Mouse (Mus musculus): Measurements from ENCODE around the gene Tjap1. TPM values are rescaled to one million over a fixed set of nuclear protein-coding genes. Genes with fewer than 3 reads are reported as not detected.

Tjap1 gene
- total RNA-seq, 4 experiments from 2014 or later = 37.5 to 43.9 (median 42.3) TPM

- DNase-seq (ENCODE audit: low spot score in 2 of 2) = no peak
Observed at GRCm38 (mm10) chr17:46283911-46284310, 1.1 kb upstream of the Tjap1 start.

DNA sequence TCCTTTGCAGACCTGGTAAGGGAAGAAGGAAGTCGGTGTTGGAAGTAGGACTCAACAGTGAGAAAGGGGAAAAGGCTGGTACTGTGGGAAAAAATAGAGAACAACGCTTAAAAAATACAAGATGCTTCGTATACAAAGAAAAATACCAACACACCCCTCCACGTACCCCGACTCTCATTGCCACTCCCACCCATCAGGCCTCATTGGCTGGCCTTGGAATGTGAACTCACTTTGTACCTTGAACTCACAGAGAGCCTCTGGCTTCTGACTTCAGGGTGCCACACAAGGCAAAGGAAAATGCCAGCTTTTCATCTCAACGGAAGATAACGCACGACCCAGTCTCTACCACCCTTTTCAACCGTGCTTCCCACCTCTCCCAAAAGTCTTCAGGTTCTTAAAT, 314 bp upstream of the Tjap1 start:
- DNase-seq (ENCODE audit: low spot score in 2 of 2) = no peak

- no peak for DNase-seq (ENCODE audit: low spot score in 2 of 2)
Observed at GRCm38 (mm10) chr17:46278011-46278765, 4.6 kb downstream of the Tjap1 start.

- no peak for DNase-seq (ENCODE audit: low spot score in 2 of 2)
Observed at GRCm38 (mm10) chr17:46277586-46277985, 5.2 kb downstream of the Tjap1 start.

- DNase-seq (ENCODE audit: low spot score in 2 of 2) = no peak
Observed at GRCm38 (mm10) chr17:46275506-46275905, 7.3 kb downstream of the Tjap1 start.

- DNase-seq (ENCODE audit: low spot score in 2 of 2) = no peak
Observed at GRCm38 (mm10) chr17:46275034-46275433, 7.8 kb downstream of the Tjap1 start.

- no peak for DNase-seq (ENCODE audit: low spot score in 2 of 2)
Observed at GRCm38 (mm10) chr17:46274465-46274864, 8.4 kb downstream of the Tjap1 start.

DNA sequence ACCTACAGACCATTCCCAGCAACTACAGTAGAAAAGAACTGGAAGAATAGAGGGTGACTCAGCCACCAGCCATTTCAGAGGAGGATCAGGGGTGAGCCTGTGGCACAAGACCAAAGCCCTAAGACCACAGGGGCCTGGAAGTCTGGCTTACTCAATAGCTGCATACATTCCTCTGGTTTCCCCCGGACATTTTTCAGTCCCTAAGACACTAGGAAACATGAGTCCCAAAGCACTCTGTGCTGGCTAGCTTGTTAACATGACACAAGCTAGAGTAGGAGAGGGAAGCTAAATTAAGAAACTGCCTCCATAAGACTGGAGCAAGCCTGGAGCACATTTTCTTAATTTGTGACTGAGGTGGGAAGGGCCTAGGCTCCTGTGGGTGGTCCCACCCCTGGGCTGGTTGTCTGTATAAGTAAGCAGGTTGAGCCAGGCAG, 9.0 kb downstream of the Tjap1 start:
- peak in 1 of 2 experiments; percentile 61 for DNase-seq (ENCODE audit: low spot score in 2 of 2)

GRCm38 (mm10) chr17:46272675-46273074, 10.2 kb downstream of the Tjap1 start:
- no peak for DNase-seq (ENCODE audit: low spot score in 2 of 2)

GRCm38 (mm10) chr17:46272058-46272457, 10.8 kb downstream of the Tjap1 start:
- peak in 1 of 2 experiments; percentile 56 for DNase-seq (ENCODE audit: low spot score in 2 of 2)

GRCm38 (mm10) chr17:46269771-46270534, 12.9 kb downstream of the Tjap1 start:
- no peak for DNase-seq (ENCODE audit: low spot score in 2 of 2)

DNA sequence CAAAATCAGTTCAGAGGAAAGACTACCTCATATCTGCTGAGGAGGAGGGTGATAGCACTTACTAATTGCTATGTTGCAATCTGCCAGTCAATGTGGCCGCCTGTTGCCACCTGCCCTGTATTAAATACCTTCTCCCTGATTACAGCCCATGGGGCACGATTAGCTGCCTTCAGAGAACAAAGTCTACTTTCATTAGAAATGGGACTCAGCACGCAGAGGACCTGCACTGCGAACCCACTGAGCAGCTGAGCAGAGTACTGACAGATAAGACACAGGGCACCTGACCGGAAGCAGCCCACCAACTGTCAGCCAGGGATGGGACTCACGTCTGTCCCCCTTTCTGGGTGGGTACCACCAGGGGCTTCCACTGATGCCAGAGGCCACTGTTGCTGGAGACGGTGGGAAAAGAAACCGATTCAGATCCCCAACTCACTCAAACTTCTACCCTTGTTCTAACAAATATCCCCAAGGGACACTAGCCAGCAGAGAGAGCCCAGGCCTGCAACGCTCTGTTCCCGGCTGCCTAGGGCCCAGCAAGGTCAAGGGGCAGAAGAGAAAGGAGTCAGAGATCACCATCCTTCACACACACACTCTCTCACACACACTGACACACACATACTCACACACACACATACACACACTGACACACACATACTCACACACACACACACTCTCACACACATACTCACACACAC, 14.7 kb downstream of the Tjap1 start:
- DNase-seq (ENCODE audit: low spot score in 2 of 2) = no peak

DNA sequence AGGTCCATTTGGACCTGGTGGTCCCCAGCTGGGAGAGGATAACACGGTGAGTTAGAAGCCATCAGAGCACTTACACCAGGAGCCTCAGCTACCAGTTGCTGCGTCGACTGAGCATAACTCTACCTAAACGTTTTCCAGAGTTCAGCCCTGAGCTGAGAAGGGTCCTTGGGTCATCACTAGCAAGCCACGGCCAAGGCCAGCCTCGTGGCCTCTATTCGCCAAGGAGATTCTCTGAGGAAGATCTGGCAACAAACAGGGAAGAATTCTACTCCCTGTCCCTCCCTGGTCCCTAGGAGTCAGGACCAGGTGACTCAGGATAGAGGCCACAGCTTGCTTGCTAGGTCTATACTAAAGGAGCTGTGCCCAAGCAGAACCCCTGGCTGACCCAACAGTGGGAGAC, 15.3 kb downstream of the Tjap1 start:
- peak in 1 of 2 experiments; percentile 1 for DNase-seq (ENCODE audit: low spot score in 2 of 2)

DNA sequence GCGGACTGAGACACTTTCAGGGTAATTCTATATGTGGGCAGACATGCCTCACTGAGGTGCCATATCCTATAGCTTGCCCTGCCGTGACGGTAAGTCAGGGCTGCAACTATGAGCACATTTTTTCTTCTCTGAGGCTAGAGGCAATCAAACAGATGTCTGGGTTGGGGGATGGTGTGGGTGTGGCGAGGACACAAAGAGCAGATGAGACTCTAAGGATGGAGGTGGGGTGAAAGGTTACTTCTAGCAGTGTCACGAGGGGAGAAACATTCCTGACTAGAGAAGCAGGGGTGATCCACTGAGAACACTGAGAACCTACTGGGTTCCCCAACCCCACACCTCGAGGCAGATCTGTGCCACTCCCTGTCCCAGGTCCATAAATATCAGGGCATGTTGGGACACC, 15.8 kb downstream of the Tjap1 start:
- no peak for DNase-seq (ENCODE audit: low spot score in 2 of 2)

GRCm38 (mm10) chr17:46265918-46266618, 16.8 kb downstream of the Tjap1 start:
- peak; percentile 72 to 89 for DNase-seq (ENCODE audit: low spot score in 2 of 2)

GRCm38 (mm10) chr17:46265502-46265901, 17.3 kb downstream of the Tjap1 start:
- no peak for DNase-seq (ENCODE audit: low spot score in 2 of 2)

DNA sequence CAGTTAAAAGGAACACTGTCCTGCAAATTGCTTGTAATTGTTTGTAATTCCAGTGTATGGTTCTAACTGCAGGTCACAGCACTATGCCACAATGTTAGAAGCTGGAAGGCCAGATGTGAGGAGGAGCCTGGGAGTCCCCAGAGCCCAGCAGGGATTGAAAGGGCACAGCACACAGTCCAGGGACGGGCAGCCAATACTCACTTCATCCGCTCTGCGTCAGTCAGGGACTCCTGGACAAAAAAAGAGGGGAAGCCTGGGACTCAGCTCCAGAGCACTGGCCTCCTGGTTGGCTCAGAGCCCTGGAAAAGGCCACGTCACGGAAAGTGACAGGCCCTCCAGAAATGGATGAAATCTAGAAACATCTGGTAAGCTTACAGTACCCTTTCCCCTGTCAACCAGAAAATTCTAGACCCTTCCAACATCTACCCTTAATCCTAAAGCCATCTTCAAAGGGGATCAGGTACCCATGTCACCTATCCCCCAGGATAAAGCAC, 20.6 kb downstream of the Tjap1 start:
- DNase-seq (ENCODE audit: low spot score in 2 of 2) = no peak

DNA sequence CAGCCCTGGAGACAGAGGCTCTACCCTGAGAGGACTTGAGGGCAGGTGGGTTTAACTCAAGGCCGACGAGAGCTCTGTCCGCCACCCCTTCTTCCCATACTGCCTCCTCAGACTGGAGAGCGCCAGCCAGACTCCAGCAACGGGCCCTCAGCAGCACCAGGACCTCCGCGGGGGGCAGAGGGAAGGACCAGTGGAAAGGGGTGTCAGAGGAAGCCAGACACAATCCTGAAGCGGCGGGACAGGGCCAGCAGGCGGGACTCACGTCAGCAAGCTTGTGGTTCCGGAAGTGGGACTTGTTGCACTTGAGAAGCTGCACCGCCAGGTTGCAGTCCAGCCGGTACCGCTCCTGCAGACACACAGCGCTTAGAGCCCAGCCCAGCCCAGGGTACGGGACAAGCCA, 23.2 kb downstream of the Tjap1 start:
- DNase-seq (ENCODE audit: low spot score in 2 of 2) = no peak

DNA sequence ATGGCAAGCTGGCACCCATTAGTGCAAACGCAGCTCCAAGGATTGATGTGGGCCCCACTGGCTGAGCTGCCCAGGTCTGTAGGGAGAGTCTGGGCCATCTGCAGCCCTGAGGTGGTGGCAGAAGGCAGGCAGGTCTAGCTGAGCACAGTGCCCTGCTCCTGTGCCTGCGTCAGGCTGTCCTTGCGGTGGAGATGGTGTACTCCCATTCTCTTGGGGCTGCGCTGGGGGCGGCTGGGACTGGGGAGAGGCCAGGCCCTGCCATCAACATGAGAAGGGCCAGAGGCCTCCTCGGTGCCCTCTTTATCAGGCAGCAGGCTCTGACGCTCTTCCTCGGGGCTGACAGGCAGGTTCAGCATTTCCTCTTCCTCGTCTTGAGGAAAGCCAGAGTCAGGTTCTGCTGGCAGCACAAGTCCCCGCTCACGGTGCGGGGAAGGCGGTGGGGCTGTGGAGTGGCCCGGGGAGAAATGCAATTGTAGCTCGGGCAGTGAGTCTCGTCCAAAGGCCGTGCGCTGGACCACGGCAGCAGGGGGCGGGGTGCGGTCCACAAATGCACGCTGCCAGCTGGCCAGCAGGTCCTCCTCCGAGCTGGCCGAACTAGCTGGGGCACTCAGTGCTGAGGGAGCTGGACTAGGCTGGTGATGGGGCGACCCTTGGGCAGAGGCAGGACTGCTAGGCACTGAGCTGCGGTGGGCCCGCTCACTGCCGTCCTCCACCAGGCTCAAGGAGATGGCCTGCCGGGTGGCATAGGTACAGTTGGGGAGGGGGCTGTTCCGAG, 24.4 kb downstream of the Tjap1 start:
- DNase-seq (ENCODE audit: low spot score in 2 of 2) = no peak

GRCm38 (mm10) chr17:46255147-46255546, 27.7 kb downstream of the Tjap1 start:
- DNase-seq (ENCODE audit: low spot score in 2 of 2) = no peak

Data from left cerebral cortex, adult 8-10 months (tissue).